Comparison of ENCODE assay signal across 9 mouse cellular contexts in the genomic region with DNA sequence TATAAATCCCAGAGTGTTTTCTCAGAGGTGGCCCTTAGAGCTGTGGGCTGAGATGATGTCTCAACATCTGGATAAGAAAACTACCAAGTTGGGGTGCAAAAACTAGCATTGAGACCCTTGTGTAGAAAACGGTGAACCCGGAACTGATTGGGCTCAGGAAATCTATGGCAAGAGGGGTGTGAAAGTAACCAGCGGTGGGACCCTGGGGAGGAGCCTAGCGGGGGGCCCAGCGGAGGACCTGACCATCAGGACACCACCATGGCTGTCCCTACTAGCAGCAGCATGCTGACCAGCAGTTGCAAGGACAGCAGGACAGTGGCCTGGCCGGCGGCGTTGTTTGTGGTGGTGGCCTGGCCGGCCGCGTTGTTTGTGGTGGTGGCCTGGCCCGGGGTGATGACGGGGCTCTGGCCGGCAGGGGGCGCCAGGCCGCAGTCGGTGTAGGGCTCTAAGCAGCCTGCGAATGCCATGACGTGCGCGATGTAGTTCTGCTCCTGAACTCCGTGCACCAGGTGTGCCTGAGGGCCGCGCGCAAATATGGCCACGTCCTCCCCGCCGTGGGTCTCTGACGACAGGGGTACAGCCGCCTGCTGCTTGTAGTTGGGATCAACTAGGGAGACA. TPM values are rescaled to one million over a fixed set of nuclear protein-coding genes. Genes with fewer than 3 reads are reported as not detected.
DNase-seq lines count a peak whose midpoint lies in the region; ATAC-seq and TF ChIP-seq lines count a peak whose summit lies in the region.
"Had no signal": no experiment of that assay in that cellular context is flagged by ENCODE, and none has a peak within 500 bp of the region (broad histone marks: within the 10 kb centered on the region; RNA-seq: fewer than 3 reads in every experiment).

No protein-coding gene starts in this region.

- H3K36me3 ChIP-seq in heart, embryonic 14.5 days (ENCODE audit: control insufficient read depth, insufficient read depth, low read length) = no peaks in the 10 kb centered on the region
- no peaks in the 10 kb centered on the region for H3K36me3 ChIP-seq in kidney, embryonic 16.5 days (ENCODE audit: insufficient read depth, low read length)
- H3K36me3 ChIP-seq in liver, embryonic 13.5 days = no peaks in the 10 kb centered on the region
- H3K36me3 ChIP-seq in neural tube, embryonic 11.5 days (ENCODE audit: control insufficient read depth, insufficient read depth, low read length) = no peaks in the 10 kb centered on the region

- DNase-seq in CD4-positive helper T cell, adult 2 months (ENCODE audit: low read depth, low spot score) = peak; percentile 45
- DNase-seq in adrenal gland, postnatal 36 days = peak; percentile 84 to 89
- DNase-seq in liver, embryonic 13.5 days = peak; percentile 28
- DNase-seq in neural tube, embryonic 11.5 days (ENCODE audit: low spot score) = peak; percentile 80
- DNase-seq in thymus, postnatal 10 days (ENCODE audit: low spot score in 2 of 2) = peak; percentile 12 to 52

- WGBS in heart, embryonic 14.5 days = 15% methylated on average over 30 of the region's 30 CpGs
- WGBS in kidney, embryonic 16.5 days = 15% methylated on average over 30 of the region's 30 CpGs
- WGBS in liver, embryonic 13.5 days (ENCODE audit: insufficient replicate concordance) = 14% methylated on average over 30 of the region's 30 CpGs
- WGBS in neural tube, embryonic 11.5 days = 15% methylated on average over 29 of the region's 30 CpGs

- no peaks in the 10 kb centered on the region for H3K9me3 ChIP-seq in heart, embryonic 14.5 days (ENCODE audit: control insufficient read depth, low read length)
- no peaks in the 10 kb centered on the region for H3K9me3 ChIP-seq in kidney, embryonic 16.5 days (ENCODE audit: low read length)
- no peaks in the 10 kb centered on the region for H3K9me3 ChIP-seq in liver, embryonic 13.5 days (replicated peaks)
- H3K9me3 ChIP-seq in neural tube, embryonic 11.5 days (ENCODE audit: control insufficient read depth, low read length) = no peaks in the 10 kb centered on the region

- peak; percentile 52; the same call in 1 of the 2 replicates for ATAC-seq in heart, embryonic 14.5 days (ENCODE audit: insufficient number of reproducible peaks, insufficient read depth, low FRiP score, low read depth)
- peak; percentile 91; the same call in 1 of the 2 replicates for ATAC-seq in kidney, embryonic 16.5 days (ENCODE audit: low FRiP score, low TSS enrichment)
- ATAC-seq in liver, embryonic 13.5 days (ENCODE audit: low read depth) = 0 out of 2 replicates have a peak, but pooled peaks have one; percentile 26
- peak; percentile 76 for ATAC-seq in neural tube, embryonic 11.5 days (ENCODE audit: insufficient read depth, low FRiP score, low TSS enrichment)

- H3K4me1 ChIP-seq in embryonic fibroblast, embryonic 13.5 days (ENCODE audit: control insufficient read depth, insufficient read depth, low read length) = no peaks in the 10 kb centered on the region
- H3K4me1 ChIP-seq in heart, embryonic 14.5 days (ENCODE audit: control insufficient read depth in 2 of 2, insufficient read depth in 2 of 2, low read length in 2 of 2) = peaks cover 0 to 5% of the 10 kb centered on the region in 2 experiments; a peak in 1 of 4 replicates
- H3K4me1 ChIP-seq in kidney, embryonic 16.5 days (ENCODE audit: insufficient read depth, low read length) = no peaks in the 10 kb centered on the region
- H3K4me1 ChIP-seq in liver, embryonic 13.5 days (replicated peaks) = peaks cover 2% of the 10 kb centered on the region; the same call in 1 of the 2 replicates
- H3K4me1 ChIP-seq in neural tube, embryonic 11.5 days (ENCODE audit: control insufficient read depth, insufficient read depth, low read length) = no peaks in the 10 kb centered on the region

- no peak for TF ChIP-seq POLR2A in embryonic fibroblast, embryonic 13.5 days (IDR thresholded peaks at IDR 0.05; ENCODE audit: low read depth, low read length)

- H3K9ac ChIP-seq in heart, embryonic 14.5 days (ENCODE audit: low read length) = no peak overlapping the region; the same call in 1 of the 2 replicates
- H3K9ac ChIP-seq in kidney, embryonic 16.5 days (replicated peaks; ENCODE audit: low read length) = 0 out of 2 replicates have a peak overlapping the region, but pooled peaks have one; percentile 29
- H3K9ac ChIP-seq in liver, embryonic 13.5 days = no peak overlapping the region
- 0 out of 2 replicates have a peak overlapping the region, but pooled peaks have one; percentile 18 for H3K9ac ChIP-seq in neural tube, embryonic 11.5 days (ENCODE audit: low read length)

- 0 out of 2 replicates have a peak, but pooled peaks cover 4% of the 10 kb centered on the region for H3K27me3 ChIP-seq in heart, embryonic 14.5 days (ENCODE audit: control insufficient read depth, insufficient read depth, low read length)
- no peaks in the 10 kb centered on the region; the same call in 1 of the 2 replicates for H3K27me3 ChIP-seq in kidney, embryonic 16.5 days (ENCODE audit: insufficient read depth, low read length)
- peaks cover 18% of the 10 kb centered on the region for H3K27me3 ChIP-seq in liver, embryonic 13.5 days
- 0 out of 2 replicates have a peak, but pooled peaks cover 2% of the 10 kb centered on the region for H3K27me3 ChIP-seq in neural tube, embryonic 11.5 days (ENCODE audit: control insufficient read depth, insufficient read depth, low read length)

- peak overlapping the region; percentile 47 for H3K4me2 ChIP-seq in heart, embryonic 14.5 days (ENCODE audit: low read length)
- peak overlapping the region; percentile 35 for H3K4me2 ChIP-seq in kidney, embryonic 16.5 days (replicated peaks; ENCODE audit: low read depth, low read length)
- H3K4me2 ChIP-seq in liver, embryonic 13.5 days = peak overlapping the region; percentile 19; the same call in 1 of the 2 replicates
- H3K4me2 ChIP-seq in neural tube, embryonic 11.5 days (ENCODE audit: low read depth) = no peak overlapping the region

- H3K4me3 ChIP-seq in embryonic fibroblast, embryonic 13.5 days (ENCODE audit: insufficient read depth, low read length) = no peak overlapping the region
- no peak overlapping the region for H3K4me3 ChIP-seq in heart, embryonic 14.5 days (ENCODE audit: control insufficient read depth in 1 of 2, insufficient read depth in 1 of 2, low read depth in 1 of 2, low read length in 2 of 2)
- no peak overlapping the region for H3K4me3 ChIP-seq in kidney, embryonic 16.5 days (ENCODE audit: low read length)
- no peak overlapping the region for H3K4me3 ChIP-seq in liver, embryonic 13.5 days (replicated peaks)
- H3K4me3 ChIP-seq in neural tube, embryonic 11.5 days (ENCODE audit: low read depth, low read length) = no peak overlapping the region

- TF ChIP-seq CTCF in embryonic fibroblast, embryonic 13.5 days (IDR thresholded peaks at IDR 0.05; ENCODE audit: borderline replicate concordance, insufficient read depth, low read length) = peak; percentile 65

- H3K27ac ChIP-seq in embryonic fibroblast, embryonic 13.5 days (ENCODE audit: insufficient read depth, low read length) = no peak overlapping the region
- no peak overlapping the region for H3K27ac ChIP-seq in heart, embryonic 14.5 days (replicated peaks in 1 of 2; ENCODE audit: control insufficient read depth in 1 of 2, insufficient read depth in 1 of 2, low read depth in 2 of 2, low read length in 2 of 2)
- no peak overlapping the region for H3K27ac ChIP-seq in kidney, embryonic 16.5 days (ENCODE audit: low read length)
- H3K27ac ChIP-seq in liver, embryonic 13.5 days = no peak overlapping the region
- no peak overlapping the region for H3K27ac ChIP-seq in neural tube, embryonic 11.5 days (ENCODE audit: low read depth, low read length)

RNA-seq across cellular contexts. Expression of a gene that starts 2.9 kb away (rescaled TPM):
- not detected for total RNA-seq in adrenal gland, postnatal 36 days (2021)
- not detected in 2 replicates for polyA plus RNA-seq in embryonic fibroblast, embryonic 13.5 days (2011; ENCODE audit: insufficient read length, low read depth, missing spikeins)
- not detected in 2 replicates for polyA plus RNA-seq in heart, embryonic 14.5 days (2014; fragmentation: Nextera tagmentation; extraction: Ambion mirVana)
- 0.06 TPM in 1 of 2 replicates, not detected in the other for polyA plus RNA-seq in kidney, embryonic 16.5 days (2015; fragmentation: Nextera tagmentation; extraction: Ambion mirVana)
- not detected in 2 replicates for polyA plus RNA-seq in liver, embryonic 13.5 days (2015; fragmentation: Nextera tagmentation; extraction: Ambion mirVana)
- not detected in 2 replicates for polyA plus RNA-seq in neural tube, embryonic 11.5 days (2014; fragmentation: Nextera tagmentation; extraction: Ambion mirVana)
- polyA plus RNA-seq: frontal cortex, adult 2 months had no signal

RNA-seq across cellular contexts. Expression of a gene that starts 8.7 kb away (rescaled TPM):
- not detected for total RNA-seq in adrenal gland, postnatal 36 days (2021)
- polyA plus RNA-seq in embryonic fibroblast, embryonic 13.5 days (2011; ENCODE audit: insufficient read length, low read depth, missing spikeins) = not detected in 2 replicates
- polyA plus RNA-seq in heart, embryonic 14.5 days (2014; fragmentation: Nextera tagmentation; extraction: Ambion mirVana) = not detected in 2 replicates
- not detected in 2 replicates for polyA plus RNA-seq in kidney, embryonic 16.5 days (2015; fragmentation: Nextera tagmentation; extraction: Ambion mirVana)
- not detected in 2 replicates for polyA plus RNA-seq in liver, embryonic 13.5 days (2015; fragmentation: Nextera tagmentation; extraction: Ambion mirVana)
- not detected in 2 replicates for polyA plus RNA-seq in neural tube, embryonic 11.5 days (2014; fragmentation: Nextera tagmentation; extraction: Ambion mirVana)
- polyA plus RNA-seq: frontal cortex, adult 2 months had no signal

RNA-seq across cellular contexts. Expression of a gene that starts 26.3 kb away (rescaled TPM):
- not detected for total RNA-seq in adrenal gland, postnatal 36 days (2021)
- not detected in 2 replicates for polyA plus RNA-seq in embryonic fibroblast, embryonic 13.5 days (2011; ENCODE audit: insufficient read length, low read depth, missing spikeins)
- not detected in 2 replicates for polyA plus RNA-seq in heart, embryonic 14.5 days (2014; fragmentation: Nextera tagmentation; extraction: Ambion mirVana)
- not detected in 2 replicates for polyA plus RNA-seq in kidney, embryonic 16.5 days (2015; fragmentation: Nextera tagmentation; extraction: Ambion mirVana)
- not detected in 2 replicates for polyA plus RNA-seq in liver, embryonic 13.5 days (2015; fragmentation: Nextera tagmentation; extraction: Ambion mirVana)
- polyA plus RNA-seq in neural tube, embryonic 11.5 days (2014; fragmentation: Nextera tagmentation; extraction: Ambion mirVana) = not detected in 2 replicates
- polyA plus RNA-seq: frontal cortex, adult 2 months had no signal

RNA-seq across cellular contexts. Expression of a gene that starts 57.9 kb away (rescaled TPM):
- total RNA-seq in adrenal gland, postnatal 36 days (2021) = 1 to 10 TPM in 1 of 2 experiments, under 1 TPM in 1; 0.30 to 1.2 TPM
- polyA plus RNA-seq in embryonic fibroblast, embryonic 13.5 days (2011; ENCODE audit: insufficient read length, low read depth, missing spikeins) = not detected in 2 replicates
- polyA plus RNA-seq in heart, embryonic 14.5 days (2014; fragmentation: Nextera tagmentation; extraction: Ambion mirVana) = 0.08 and 1.7 TPM in 2 replicates
- polyA plus RNA-seq in kidney, embryonic 16.5 days (2015; fragmentation: Nextera tagmentation; extraction: Ambion mirVana) = 0.94 and 1.1 TPM in 2 replicates
- 0.12 TPM in 1 of 2 replicates, not detected in the other for polyA plus RNA-seq in liver, embryonic 13.5 days (2015; fragmentation: Nextera tagmentation; extraction: Ambion mirVana)
- 28.3 and 36.8 TPM in 2 replicates for polyA plus RNA-seq in neural tube, embryonic 11.5 days (2014; fragmentation: Nextera tagmentation; extraction: Ambion mirVana)

Comparison
In these comparisons a context has a peak if more than half of its experiments do, and no peak if none do; other contexts are left out.
1. DNase-seq: peak in every context shown above with its lines; median percentile 86 in adrenal gland, postnatal 36 days; 80 in neural tube, embryonic 11.5 days; 45 in CD4-positive helper T cell, adult 2 months; 32 in thymus, postnatal 10 days; 28 in liver, embryonic 13.5 days.
2. ATAC-seq: peak in every context shown above with its lines; median percentile 91 in kidney, embryonic 16.5 days; 76 in neural tube, embryonic 11.5 days; 52 in heart, embryonic 14.5 days; 26 in liver, embryonic 13.5 days.
3. H3K9ac ChIP-seq: peak in kidney, embryonic 16.5 days (single experiment) and neural tube, embryonic 11.5 days (single experiment); none in heart, embryonic 14.5 days (single experiment) and liver, embryonic 13.5 days (single experiment).